Mouse (Mus musculus) CH12.LX (cell line): ENCODE data around the gene Scn3b. TPM values are rescaled to one million over a fixed set of nuclear protein-coding genes. Genes with fewer than 3 reads are reported as not detected.

Experiments
- DNase-seq: peaks from one replicate; pipeline ENCODE4 v3.0.0-alpha.2; 2013; ENCODE audit errors: extremely low read depth
- H3K27ac ChIP-seq: 2 replicates; pipeline ENCODE4 v1.5.1; 2012; ENCODE audit warnings: low read depth, mild to moderate bottlenecking, control low read depth, moderate library complexity; ENCODE audit not compliant: insufficient read depth
- H3K27me3 ChIP-seq: replicated peaks from 2 replicates; pipeline ENCODE3; 2012; ENCODE audit warnings: inconsistent platforms
- H3K36me3 ChIP-seq, 2 experiments: replicated peaks in 1 of 2; 2 replicates each; pipeline versions ENCODE3 to v1.6.1; 2012; ENCODE audit warnings: inconsistent platforms in 1 of 2, low read length in 1 of 2, mild to moderate bottlenecking in 1 of 2, mixed read lengths in 1 of 2, moderate library complexity in 1 of 2; ENCODE audit not compliant: control insufficient read depth in 1 of 2, insufficient read depth in 1 of 2
- H3K4me1 ChIP-seq, 2 experiments: 2 replicates each; pipeline ENCODE4 v1.6.1; 2012; ENCODE audit warnings: inconsistent platforms in 1 of 2, moderate library complexity in 1 of 2; ENCODE audit not compliant: insufficient read depth in 2 of 2, control insufficient read depth in 1 of 2
- H3K4me2 ChIP-seq: 2 replicates; pipeline ENCODE4 v1.6.1; 2012; ENCODE audit warnings: low read depth, mild to moderate bottlenecking, control low read depth; ENCODE audit not compliant: poor library complexity, insufficient read depth, severe bottlenecking
- H3K4me3 ChIP-seq, 3 experiments: fragments of 150-350 bp in 1 of 3; sonication (generic) in 1 of 3; replicated peaks in 1 of 3; 2 replicates each; pipeline versions ENCODE3 to v1.5.1; 2011 to 2012; ENCODE audit warnings: low read depth in 2 of 3, low read length in 2 of 3, mild to moderate bottlenecking in 2 of 3, moderate library complexity in 2 of 3, control low read depth in 1 of 3, improper control_type of control experiment in 1 of 3, inconsistent platforms in 1 of 3, mixed read lengths in 1 of 3; ENCODE audit not compliant: poor library complexity in 1 of 3
- H3K79me2 ChIP-seq: replicated peaks from 2 replicates; pipeline ENCODE4 v1.6.1; 2012; ENCODE audit warnings: mild to moderate bottlenecking, moderate library complexity; ENCODE audit not compliant: control insufficient read depth, poor library complexity, insufficient read depth, severe bottlenecking; ENCODE audit errors: extremely low read depth
- H3K9ac ChIP-seq: 2 replicates; pipeline ENCODE4 v1.6.1; 2012; ENCODE audit warnings: low read depth, mild to moderate bottlenecking, control low read depth, moderate library complexity; ENCODE audit not compliant: insufficient read depth
- H3K9me3 ChIP-seq: replicated peaks from 2 replicates; pipeline ENCODE3; 2012; ENCODE audit warnings: low read length, inconsistent platforms, mixed read lengths
- BHLHE40 ChIP-seq: IDR thresholded peaks from 2 replicates; pipeline ENCODE4 v1.6.1; 2011; ENCODE audit warnings: mild to moderate bottlenecking, low read depth, low read length, improper control_type of control experiment
- CHD1 ChIP-seq: IDR thresholded peaks from 2 replicates; pipeline ENCODE4 v1.6.1; 2012; ENCODE audit warnings: low read depth, low read length, improper control_type of control experiment, inconsistent platforms
- CHD2 ChIP-seq: IDR thresholded peaks from 2 replicates; pipeline ENCODE4 v1.6.1; 2011; ENCODE audit warnings: low read length, improper control_type of control experiment
- E2F4 ChIP-seq: IDR thresholded peaks from 2 replicates; pipeline ENCODE4 v1.6.1; 2011; ENCODE audit warnings: low read depth, low read length, improper control_type of control experiment; ENCODE audit not compliant: insufficient replicate concordance
- EP300 ChIP-seq: IDR thresholded peaks from 2 replicates; pipeline ENCODE4 v1.6.1; 2011; ENCODE audit warnings: low read length, improper control_type of control experiment
- ETS1 ChIP-seq: conservative IDR thresholded peaks from 2 replicates; pipeline ENCODE4 v1.6.1; 2012; ENCODE audit warnings: low read depth, mild to moderate bottlenecking, inconsistent platforms, low read length, improper control_type of control experiment, moderate library complexity
- GABPA ChIP-seq: IDR thresholded peaks from 2 replicates; pipeline ENCODE4 v1.6.1; 2012; ENCODE audit warnings: low read depth, low read length, improper control_type of control experiment, inconsistent platforms; ENCODE audit not compliant: insufficient replicate concordance
- HCFC1 ChIP-seq: IDR thresholded peaks from 2 replicates; pipeline ENCODE4 v1.6.1; 2012; ENCODE audit warnings: low read depth, mild to moderate bottlenecking, inconsistent platforms, low read length, improper control_type of control experiment
- IRF4 ChIP-seq: IDR thresholded peaks from 2 replicates; pipeline ENCODE4 v1.6.1; 2014; ENCODE audit warnings: low read depth, mild to moderate bottlenecking, inconsistent platforms, low read length, improper control_type of control experiment
- JUN ChIP-seq: IDR thresholded peaks from 2 replicates; pipeline ENCODE4 v1.6.1; 2011; ENCODE audit warnings: low read depth, mild to moderate bottlenecking, low read length, improper control_type of control experiment, moderate library complexity; ENCODE audit not compliant: insufficient read depth
- JUND ChIP-seq: conservative IDR thresholded peaks from 2 replicates; pipeline ENCODE4 v1.6.1; 2011; ENCODE audit warnings: low read depth, low read length, improper control_type of control experiment
- MAFK ChIP-seq: IDR thresholded peaks from 2 replicates; pipeline ENCODE4 v1.6.1; 2011; ENCODE audit warnings: low read length, improper control_type of control experiment; ENCODE audit not compliant: insufficient replicate concordance
- MAX ChIP-seq: IDR thresholded peaks from 2 replicates; pipeline ENCODE4 v1.6.1; 2011; ENCODE audit warnings: low read length, improper control_type of control experiment
- MAZ ChIP-seq: IDR thresholded peaks from 2 replicates; pipeline ENCODE4 v1.6.1; 2012; ENCODE audit warnings: low read depth, mild to moderate bottlenecking, inconsistent platforms, low read length, improper control_type of control experiment, moderate library complexity
- MEF2A ChIP-seq: IDR thresholded peaks from 2 replicates; pipeline ENCODE4 v1.6.1; 2014; ENCODE audit warnings: low read depth, mild to moderate bottlenecking, inconsistent platforms, low read length, improper control_type of control experiment, borderline replicate concordance
- MYC ChIP-seq: IDR thresholded peaks from 2 replicates; pipeline ENCODE4 v1.6.1; 2011; ENCODE audit warnings: low read depth, mild to moderate bottlenecking, improper control_type of control experiment, low read length
- NRF1 ChIP-seq: IDR thresholded peaks from 2 replicates; pipeline ENCODE4 v1.6.1; 2014; ENCODE audit warnings: low read depth, mild to moderate bottlenecking, inconsistent platforms, low read length, improper control_type of control experiment, moderate library complexity
- PAX5 ChIP-seq: IDR thresholded peaks from 2 replicates; pipeline ENCODE4 v1.6.1; 2012; ENCODE audit warnings: low read length, inconsistent platforms, mixed read lengths
- POLR2A ChIP-seq: IDR thresholded peaks from 2 replicates; pipeline ENCODE4 v1.6.1; 2011; ENCODE audit warnings: low read depth, mild to moderate bottlenecking, improper control_type of control experiment, low read length
- POLR2AphosphoS2 ChIP-seq: IDR thresholded peaks from 2 replicates; pipeline ENCODE4 v1.6.1; 2011; ENCODE audit warnings: low read depth, low read length, improper control_type of control experiment
- RCOR1 ChIP-seq: conservative IDR thresholded peaks from 2 replicates; pipeline ENCODE4 v1.6.1; 2012; ENCODE audit warnings: low read depth, mild to moderate bottlenecking, inconsistent platforms, low read length, improper control_type of control experiment
- SIN3A ChIP-seq: IDR thresholded peaks from 2 replicates; pipeline ENCODE4 v1.6.1; 2012; ENCODE audit warnings: low read length, improper control_type of control experiment, inconsistent platforms
- SMC3 ChIP-seq: IDR thresholded peaks from 2 replicates; pipeline ENCODE4 v1.6.1; 2011; ENCODE audit warnings: low read depth, low read length, improper control_type of control experiment
- TBP ChIP-seq: conservative IDR thresholded peaks from 2 replicates; pipeline ENCODE4 v1.6.1; 2011; ENCODE audit warnings: low read depth, low read length, improper control_type of control experiment
- UBTF ChIP-seq: IDR thresholded peaks from 2 replicates; pipeline ENCODE4 v1.6.1; 2012; ENCODE audit warnings: low read depth, mild to moderate bottlenecking, inconsistent platforms, low read length, improper control_type of control experiment, moderate library complexity
- USF1 ChIP-seq: IDR thresholded peaks from 2 replicates; pipeline ENCODE4 v1.6.1; 2014; ENCODE audit warnings: low read depth, mild to moderate bottlenecking, inconsistent platforms, low read length, improper control_type of control experiment
- USF2 ChIP-seq: conservative IDR thresholded peaks from 2 replicates; pipeline ENCODE4 v1.6.1; 2011; ENCODE audit warnings: low read depth, low read length, improper control_type of control experiment
- ZC3H11A ChIP-seq: IDR thresholded peaks from 2 replicates; pipeline ENCODE4 v1.6.1; 2012; ENCODE audit warnings: low read depth, mild to moderate bottlenecking, inconsistent platforms, low read length, improper control_type of control experiment
- ZKSCAN1 ChIP-seq: IDR thresholded peaks from 2 replicates; pipeline ENCODE4 v1.6.1; 2012; ENCODE audit warnings: low read depth, inconsistent platforms, low read length, improper control_type of control experiment, borderline replicate concordance
- ZMIZ1 ChIP-seq: IDR thresholded peaks from 2 replicates; pipeline ENCODE4 v1.6.1; 2012; ENCODE audit warnings: low read depth, mild to moderate bottlenecking, inconsistent platforms, low read length, improper control_type of control experiment
- ZNF384 ChIP-seq: IDR thresholded peaks from 2 replicates; pipeline ENCODE4 v1.6.1; 2012; ENCODE audit warnings: low read depth, low read length, improper control_type of control experiment, inconsistent platforms
- dilution Hi-C: fragments of 300-500 bp; cut with MboI; formaldehyde crosslinking; loops from 2 replicates; pipeline ENCODE4 v1.14.3; 2020; ENCODE audit warnings: low sequenced_read_pairs; ENCODE audit not compliant: extremely low pct_unique_long_range_greater_than_20kb, extremely low pct_ligation_motif_present
- in situ Hi-C: fragments of 300-500 bp; cut with MboI; formaldehyde crosslinking; loops from 3 replicates; pipeline ENCODE4 v1.14.3; 2019; ENCODE audit warnings: low sequenced_read_pairs, low pct_ligation_motif_present, low pct_unique_long_range_greater_than_20kb, mixed read lengths
- polyA plus RNA-seq: library from polyadenylated mRNA; unstranded; fragments of >175 nt; gene quantifications from 2 replicates; pipeline ENCODE4 v1.2.1, GENCODE M21; 2012; ENCODE audit warnings: low read depth; ENCODE audit not compliant: insufficient read length
- total RNA-seq, 2 experiments: library from RNA; depleted of rRNA; stranded (reverse); fragments of 300-350 nt in 1 of 2; fragments of >200 nt in 1 of 2; gene quantifications; 2 replicates each; pipeline ENCODE4 v1.2.3; 2012 to 2014

Gene Scn3b
- total and polyA plus RNA-seq, 3 experiments: 0.08 to 0.34 TPM; not detected in 1

- Histone ChIP-seq H3K36me3 (peaks cover 12 to 43% of the 10 kb centered on the region in 2 experiments), H3K9ac (no peak overlapping the region), H3K9me3 (no peaks in the 10 kb centered on the region), H3K79me2 (no peaks in the 10 kb centered on the region), H3K4me2 (no peak overlapping the region), H3K4me3 (no peak overlapping the region), H3K27ac (no peak overlapping the region), H3K4me1 (peaks cover 13 to 80% of the 10 kb centered on the region in 2 experiments), H3K27me3 (no peaks in the 10 kb centered on the region)
- in situ Hi-C loops (no loop called here), dilution Hi-C loops (no loop called here)
- no peak for DNase-seq
- TF ChIP-seq E2F4 (no peak), UBTF (no peak), USF2 (no peak), EP300 (no peak), POLR2A (no peak), NRF1 (no peak), MYC (no peak), JUND (no peak), ZNF384 (no peak), CHD1 (no peak), GABPA (no peak), POLR2AphosphoS2 (no peak), RCOR1 (no peak), SMC3 (no peak), MAX (no peak), JUN (no peak), MAFK (no peak), MAZ (no peak), ETS1 (no peak)
These were observed 67.7 kb downstream of the Scn3b start for GRCm38 (mm10) chr9:40336701-40337100.

- H3K27ac ChIP-seq: no peak overlapping the region
- H3K4me1 ChIP-seq: peaks cover 17 to 85% of the 10 kb centered on the region in 2 experiments
- no peak overlapping the region for H3K9ac ChIP-seq
- H3K79me2 ChIP-seq: no peaks in the 10 kb centered on the region
- TF ChIP-seq CHD2 (peak; percentile 67), TBP (no peak), CHD1 (no peak), JUN (no peak; the same call in 1 of the 2 replicates), BHLHE40 (0 out of 2 replicates have a peak, but pooled peaks have one; percentile 13), ZMIZ1 (no peak), MAFK (no peak), PAX5 (no peak), POLR2A (no peak), USF2 (no peak), EP300 (peak; percentile 39; the same call in 1 of the 2 replicates), USF1 (no peak), MAZ (no peak), SIN3A (no peak), IRF4 (peak; percentile 73), HCFC1 (no peak), ETS1 (peak; percentile 65), ZC3H11A (no peak), JUND (peak; percentile 22; the same call in 1 of the 2 replicates), MEF2A (no peak), ZKSCAN1 (no peak)
- DNase-seq: peak; percentile 71
- H3K36me3 ChIP-seq: peaks cover 6 to 41% of the 10 kb centered on the region in 2 experiments
- dilution Hi-C loops (no loop called here), in situ Hi-C loops (no loop called here)
- H3K4me2 ChIP-seq: no peak overlapping the region
- no peak overlapping the region for H3K4me3 ChIP-seq
- H3K9me3 ChIP-seq: no peaks in the 10 kb centered on the region
- no peaks in the 10 kb centered on the region for H3K27me3 ChIP-seq
These were observed 68.3 kb downstream of the Scn3b start for GRCm38 (mm10) chr9:40337131-40337820.
